Mouse (Mus musculus): ENCODE results near the gene Ptch1.

DNA sequence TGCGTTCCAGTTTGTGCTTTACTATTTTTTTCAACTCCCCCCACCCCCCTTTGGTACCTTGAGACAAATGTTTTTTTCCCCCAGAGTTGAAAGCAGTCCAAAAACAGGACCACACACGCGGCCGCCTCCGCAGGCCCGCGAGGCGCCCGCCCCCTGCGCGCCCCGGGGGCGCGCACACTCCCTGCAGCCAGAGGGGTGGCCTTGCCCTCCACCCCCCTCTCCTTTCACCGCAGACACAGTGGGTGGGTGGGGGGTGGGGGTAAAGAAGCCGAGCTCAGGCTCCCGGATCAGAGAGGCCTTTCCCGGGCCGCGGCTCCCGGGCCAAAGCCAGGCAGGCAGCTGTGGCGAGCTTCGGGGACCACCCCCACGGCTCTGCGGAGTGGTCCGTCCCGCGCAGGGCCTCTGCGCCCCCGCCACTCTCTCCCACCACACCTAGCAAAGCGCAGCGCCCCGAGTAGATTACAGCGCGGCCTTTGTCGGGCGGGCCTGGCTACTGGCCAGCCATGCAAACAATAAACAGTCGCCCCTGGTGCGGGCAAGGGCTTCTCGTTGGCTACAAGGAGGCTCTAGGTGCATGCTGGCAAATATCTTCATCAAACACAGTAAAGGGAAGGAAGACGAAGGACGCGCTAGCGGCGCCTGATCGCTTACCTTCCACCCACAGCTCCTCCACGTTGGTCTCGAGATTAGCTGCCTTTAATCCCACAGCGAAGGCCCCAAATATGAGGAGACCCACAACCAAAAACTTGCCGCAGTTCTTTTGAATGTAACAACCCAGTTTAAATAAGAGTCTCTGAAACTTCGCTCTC, 10.2 kb downstream of the Ptch1 start:
- TF ChIP-seq USF1 (IDR thresholded peaks at IDR 0.05; ENCODE audit: low read depth) (no peak), E2F4 (IDR thresholded peaks at IDR 0.05; ENCODE audit: insufficient read depth) (no peak), POLR2A (IDR thresholded peaks at IDR 0.05; ENCODE audit: insufficient read length, low read depth) (peak; percentile 77), REST (IDR thresholded peaks at IDR 0.05; ENCODE audit: insufficient read depth, insufficient read length) (no peak), MAX (IDR thresholded peaks at IDR 0.05; ENCODE audit: low read depth) (no peak), TCF3 (IDR thresholded peaks at IDR 0.05; ENCODE audit: insufficient read length, low read depth) (no peak)

Data from myocyte (in vitro differentiated cells).